Mouse (Mus musculus): ENCODE data around the gene Msrb2. TPM values are rescaled to one million over a fixed set of nuclear protein-coding genes. Genes with fewer than 3 reads are reported as not detected.

Gene Msrb2
- total RNA-seq, 2 experiments from 2014 or later: 11.7 to 12.7 TPM

DNA sequence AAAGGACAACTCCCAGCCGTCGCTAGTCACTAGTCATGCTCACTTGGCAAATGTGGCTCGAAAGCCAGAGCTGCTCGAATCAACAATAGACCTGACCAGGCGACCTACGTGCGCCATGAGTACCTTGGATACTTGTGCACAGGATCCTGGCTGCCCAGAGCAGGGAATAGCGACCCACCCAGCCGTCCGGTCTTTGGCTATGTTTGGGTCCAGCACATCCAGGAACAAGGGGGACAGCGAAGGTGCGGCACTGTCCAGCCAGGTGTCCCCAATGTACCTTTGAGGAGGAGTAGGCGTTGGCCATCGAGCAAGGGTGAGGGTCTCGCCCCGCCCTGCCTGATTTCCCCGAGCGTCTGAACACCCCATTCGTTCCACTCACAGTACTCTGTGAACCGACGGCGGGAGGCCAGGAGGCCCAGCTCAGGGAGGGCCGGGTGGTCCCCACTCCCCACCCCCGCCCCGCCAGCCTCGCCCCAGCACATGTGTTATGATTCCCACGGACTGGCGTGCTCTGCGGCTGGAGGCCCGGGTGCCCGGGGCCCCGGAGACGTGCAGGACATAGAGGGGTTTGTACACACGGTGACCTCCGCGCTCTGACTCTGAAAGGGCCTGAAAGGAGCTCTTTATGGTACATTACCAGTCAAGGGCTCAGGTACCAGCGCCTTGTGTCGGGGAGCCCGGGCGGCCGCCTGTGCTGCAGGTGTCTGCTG, 60.5 kb downstream of the Msrb2 start:
- intact Hi-C loops (cut with DNase I): no loop called here
- no peak for DNase-seq (ENCODE audit: extremely low spot score in 1 of 2, low spot score in 2 of 2)

DNA sequence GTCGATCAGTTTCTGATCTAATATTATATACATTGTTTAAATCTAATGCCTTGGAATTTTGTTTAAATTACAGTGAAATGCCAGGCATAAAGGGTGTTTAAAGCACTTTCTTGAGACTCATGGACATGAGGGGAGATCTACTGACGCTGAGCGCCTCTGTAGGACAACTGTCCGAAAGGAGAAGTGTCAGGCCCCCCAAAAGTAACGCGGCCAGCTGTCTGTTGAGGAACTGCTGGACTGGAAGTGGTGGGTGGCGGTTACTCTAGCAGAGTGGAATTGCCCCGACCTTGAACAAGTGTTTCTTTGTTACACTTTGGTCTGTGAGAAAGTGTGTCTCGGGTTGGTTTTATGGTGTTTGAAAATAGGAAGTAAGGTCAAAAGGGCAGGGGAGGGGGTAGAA, 73.1 kb downstream of the Msrb2 start:
- intact Hi-C loops (cut with DNase I): no loop called here
- DNase-seq (ENCODE audit: extremely low spot score in 1 of 2, low spot score in 2 of 2): no peak

Other genes starting within 250 kb of the Msrb2 start
- gene Armc3, start 172.1 kb upstream of the Msrb2 start, total RNA-seq (2021): under 1 TPM; 0.79 to 0.81 TPM
- not detected for gene Ptf1a, start 74.2 kb downstream of the Msrb2 start, total RNA-seq (2021)
- gene 4921504E06Rik, start 182.5 kb downstream of the Msrb2 start, total RNA-seq (2021): not detected